Mouse (Mus musculus): ENCODE measurements around the gene Gm11060.

Gm11060 gene

GRCm38 (mm10) chr2:105141371-105141770 is 49.6 kb downstream of the Gm11060 start:
- DNase-seq (ENCODE audit: extremely low spot score, low read depth, low spot score) = no peak

All from hindlimb bud, embryonic 11.5 days (tissue).